Mouse (Mus musculus): Measurements from ENCODE around the gene Gm13288. TPM values are rescaled to one million over a fixed set of nuclear protein-coding genes. Genes with fewer than 3 reads are reported as not detected.

Gm13288 gene
- polyA plus RNA-seq, 1 experiment = not detected

- Histone ChIP-seq H3K4me1 (ENCODE audit: control insufficient read depth, insufficient read depth, low read length) (no peaks in the 10 kb centered on the region), H3K27ac (ENCODE audit: insufficient read depth, low read depth, low read length) (no peak overlapping the region), H3K4me3 (ENCODE audit: insufficient read depth, low read depth, low read length) (no peak overlapping the region)
- no peak for TF ChIP-seq CTCF (IDR thresholded peaks at IDR 0.05; ENCODE audit: insufficient read depth, low read depth, low read length)
- no peak for TF ChIP-seq POLR2A (IDR thresholded peaks at IDR 0.05; ENCODE audit: insufficient read depth, low read depth, low read length)
- WGBS = 55% methylated on average over 4 of the region's 4 CpGs
These were observed 45.9 kb downstream of the Gm13288 start for GRCm38 (mm10) chr4:88851026-88851763.

Other genes starting within 250 kb of the Gm13288 start
- gene Ifna15, start 247.3 kb upstream of the Gm13288 start, polyA plus RNA-seq (2012; ENCODE audit: insufficient read depth, insufficient read length, low replicate concordance, missing spikeins) = not detected in 2 replicates
- not detected in 2 replicates for gene Ifna14, start 233.7 kb upstream of the Gm13288 start, polyA plus RNA-seq (2012; ENCODE audit: insufficient read depth, insufficient read length, low replicate concordance, missing spikeins)
- gene Ifna9, start 213.1 kb upstream of the Gm13288 start, polyA plus RNA-seq (2012; ENCODE audit: insufficient read depth, insufficient read length, low replicate concordance, missing spikeins) = not detected in 2 replicates
- not detected in 2 replicates for gene Ifna12, start 202.2 kb upstream of the Gm13288 start, polyA plus RNA-seq (2012; ENCODE audit: insufficient read depth, insufficient read length, low replicate concordance, missing spikeins)
- gene C87499, start 171.1 kb upstream of the Gm13288 start, polyA plus RNA-seq (2012; ENCODE audit: insufficient read depth, insufficient read length, low replicate concordance, missing spikeins) = not detected in 2 replicates
- gene Ifna13, start 161.1 kb upstream of the Gm13288 start, polyA plus RNA-seq (2012; ENCODE audit: insufficient read depth, insufficient read length, low replicate concordance, missing spikeins) = not detected in 2 replicates
- gene Ifna16, start 128.6 kb upstream of the Gm13288 start, polyA plus RNA-seq (2012; ENCODE audit: insufficient read depth, insufficient read length, low replicate concordance, missing spikeins) = not detected in 2 replicates
- not detected in 2 replicates for gene Ifna2, start 121.6 kb upstream of the Gm13288 start, polyA plus RNA-seq (2012; ENCODE audit: insufficient read depth, insufficient read length, low replicate concordance, missing spikeins)
- gene Ifnab, start 114.2 kb upstream of the Gm13288 start, polyA plus RNA-seq (2012; ENCODE audit: insufficient read depth, insufficient read length, low replicate concordance, missing spikeins) = not detected in 2 replicates
- not detected in 2 replicates for gene Gm26566, start 83.7 kb upstream of the Gm13288 start, polyA plus RNA-seq (2012; ENCODE audit: insufficient read depth, insufficient read length, low replicate concordance, missing spikeins)
- gene Klhl9, start 83.1 kb upstream of the Gm13288 start, polyA plus RNA-seq (2012; ENCODE audit: insufficient read depth, insufficient read length, low replicate concordance, missing spikeins) = not detected in 2 replicates
- not detected in 2 replicates for gene Gm13271, start 50.7 kb upstream of the Gm13288 start, polyA plus RNA-seq (2012; ENCODE audit: insufficient read depth, insufficient read length, low replicate concordance, missing spikeins)
- gene Gm13283, start 45.4 kb upstream of the Gm13288 start, polyA plus RNA-seq (2012; ENCODE audit: insufficient read depth, insufficient read length, low replicate concordance, missing spikeins) = not detected in 2 replicates
- gene Gm13290, start 31.7 kb upstream of the Gm13288 start, polyA plus RNA-seq (2012; ENCODE audit: insufficient read depth, insufficient read length, low replicate concordance, missing spikeins) = not detected in 2 replicates
- gene Gm13289, start 28.6 kb upstream of the Gm13288 start, polyA plus RNA-seq (2012; ENCODE audit: insufficient read depth, insufficient read length, low replicate concordance, missing spikeins) = not detected in 2 replicates
- not detected in 2 replicates for gene Gm13272, start 25.7 kb upstream of the Gm13288 start, polyA plus RNA-seq (2012; ENCODE audit: insufficient read depth, insufficient read length, low replicate concordance, missing spikeins)
- gene Ifnz, start 23.4 kb upstream of the Gm13288 start, polyA plus RNA-seq (2012; ENCODE audit: insufficient read depth, insufficient read length, low replicate concordance, missing spikeins) = not detected in 2 replicates
- gene Gm13276, start 19.8 kb upstream of the Gm13288 start, polyA plus RNA-seq (2012; ENCODE audit: insufficient read depth, insufficient read length, low replicate concordance, missing spikeins) = not detected in 2 replicates
- not detected in 2 replicates for gene Gm13277, start 16.9 kb upstream of the Gm13288 start, polyA plus RNA-seq (2012; ENCODE audit: insufficient read depth, insufficient read length, low replicate concordance, missing spikeins)
- gene Gm13278, start 14.0 kb upstream of the Gm13288 start, polyA plus RNA-seq (2012; ENCODE audit: insufficient read depth, insufficient read length, low replicate concordance, missing spikeins) = not detected in 2 replicates
- gene Gm13275, start 11.0 kb upstream of the Gm13288 start, polyA plus RNA-seq (2012; ENCODE audit: insufficient read depth, insufficient read length, low replicate concordance, missing spikeins) = not detected in 2 replicates
- gene Gm13279, start 8.1 kb upstream of the Gm13288 start, polyA plus RNA-seq (2012; ENCODE audit: insufficient read depth, insufficient read length, low replicate concordance, missing spikeins) = not detected in 2 replicates
- gene Gm13285, start 5.9 kb upstream of the Gm13288 start, polyA plus RNA-seq (2012; ENCODE audit: insufficient read depth, insufficient read length, low replicate concordance, missing spikeins) = not detected in 2 replicates
- gene Gm13287, start 2.3 kb upstream of the Gm13288 start, polyA plus RNA-seq (2012; ENCODE audit: insufficient read depth, insufficient read length, low replicate concordance, missing spikeins) = not detected in 2 replicates
- not detected in 2 replicates for gene Ifna7, start 10.7 kb downstream of the Gm13288 start, polyA plus RNA-seq (2012; ENCODE audit: insufficient read depth, insufficient read length, low replicate concordance, missing spikeins)
- gene Ifna11, start 14.4 kb downstream of the Gm13288 start, polyA plus RNA-seq (2012; ENCODE audit: insufficient read depth, insufficient read length, low replicate concordance, missing spikeins) = not detected in 2 replicates
- not detected in 2 replicates for gene Ifna6, start 21.9 kb downstream of the Gm13288 start, polyA plus RNA-seq (2012; ENCODE audit: insufficient read depth, insufficient read length, low replicate concordance, missing spikeins)
- not detected in 2 replicates for gene Ifna5, start 30.0 kb downstream of the Gm13288 start, polyA plus RNA-seq (2012; ENCODE audit: insufficient read depth, insufficient read length, low replicate concordance, missing spikeins)
- gene Ifna4, start 36.3 kb downstream of the Gm13288 start, polyA plus RNA-seq (2012; ENCODE audit: insufficient read depth, insufficient read length, low replicate concordance, missing spikeins) = not detected in 2 replicates
- gene Ifna1, start 44.6 kb downstream of the Gm13288 start, polyA plus RNA-seq (2012; ENCODE audit: insufficient read depth, insufficient read length, low replicate concordance, missing spikeins) = not detected in 2 replicates
- not detected in 2 replicates for gene Ifne, start 74.7 kb downstream of the Gm13288 start, polyA plus RNA-seq (2012; ENCODE audit: insufficient read depth, insufficient read length, low replicate concordance, missing spikeins)